Mouse (Mus musculus): ENCODE measurements at regions not wholly inside any gene's neighbourhood (a gene's known extent, or its start where the extent isn't known, plus 50 kb on each side); places are given as distances from the start of the nearest gene placed in this dataset.

- WGBS = 94% methylated on average over 7 of the region's 7 CpGs
- Histone ChIP-seq H3K36me3 (ENCODE audit: control insufficient read depth, insufficient read depth, low read length) (no peaks in the 10 kb centered on the region), H3K4me3 (ENCODE audit: control insufficient read depth, insufficient read depth, low read length) (no peak overlapping the region), H3K27ac (ENCODE audit: control insufficient read depth, insufficient read depth, low read length) (no peak overlapping the region), H3K27me3 (ENCODE audit: control insufficient read depth, insufficient read depth, low read length) (no peaks in the 10 kb centered on the region), H3K4me1 (replicated peaks; ENCODE audit: control insufficient read depth, insufficient read depth, low read length) (no peaks in the 10 kb centered on the region)
- TF ChIP-seq CTCF (IDR thresholded peaks at IDR 0.05; ENCODE audit: borderline replicate concordance, control insufficient read depth, extremely low read depth, insufficient read depth, low read length, poor library complexity) = no peak
- no peak for TF ChIP-seq POLR2A (IDR thresholded peaks at IDR 0.05; ENCODE audit: control insufficient read depth, extremely low read depth, insufficient read depth, low read length, poor library complexity)
- DNase-seq = no peak
These were observed 104.0 kb upstream of the Fer start for GRCm38 (mm10) chr17:63758817-63759404.

- DNase-seq = no peak
- TF ChIP-seq CTCF (IDR thresholded peaks at IDR 0.05; ENCODE audit: borderline replicate concordance, control insufficient read depth, extremely low read depth, insufficient read depth, low read length, poor library complexity) = no peak
- no peaks in the 10 kb centered on the region for H3K36me3 ChIP-seq (ENCODE audit: control insufficient read depth, insufficient read depth, low read length)
- H3K27me3 ChIP-seq (ENCODE audit: control insufficient read depth, insufficient read depth, low read length) = no peaks in the 10 kb centered on the region
- H3K4me3 ChIP-seq (ENCODE audit: control insufficient read depth, insufficient read depth, low read length) = no peak overlapping the region
- no peaks in the 10 kb centered on the region for H3K4me1 ChIP-seq (replicated peaks; ENCODE audit: control insufficient read depth, insufficient read depth, low read length)
- no peak overlapping the region for H3K27ac ChIP-seq (ENCODE audit: control insufficient read depth, insufficient read depth, low read length)
- 85% methylated on average over 5 of the region's 5 CpGs for WGBS
These were observed 101.8 kb upstream of the Fer start for GRCm38 (mm10) chr17:63761058-63761457.

GRCm38 (mm10) chr17:63771111-63771510 is 91.8 kb upstream of the Fer start:
- no peak overlapping the region for H3K4me3 ChIP-seq (ENCODE audit: control insufficient read depth, insufficient read depth, low read length)
- H3K36me3 ChIP-seq (ENCODE audit: control insufficient read depth, insufficient read depth, low read length) = no peaks in the 10 kb centered on the region
- DNase-seq = no peak
- no peak overlapping the region for H3K27ac ChIP-seq (ENCODE audit: control insufficient read depth, insufficient read depth, low read length)
- no peaks in the 10 kb centered on the region for H3K27me3 ChIP-seq (ENCODE audit: control insufficient read depth, insufficient read depth, low read length)
- no peaks in the 10 kb centered on the region for H3K4me1 ChIP-seq (replicated peaks; ENCODE audit: control insufficient read depth, insufficient read depth, low read length)
- TF ChIP-seq POLR2A (IDR thresholded peaks at IDR 0.05; ENCODE audit: control insufficient read depth, extremely low read depth, insufficient read depth, low read length, poor library complexity) (no peak), CTCF (IDR thresholded peaks at IDR 0.05; ENCODE audit: borderline replicate concordance, control insufficient read depth, extremely low read depth, insufficient read depth, low read length, poor library complexity) (no peak)
- WGBS = 87% methylated on average over 6 of the region's 6 CpGs

- WGBS = 93% methylated on average over 19 of the region's 19 CpGs
- no peak overlapping the region for H3K4me3 ChIP-seq (ENCODE audit: control insufficient read depth, insufficient read depth, low read length)
- no peaks in the 10 kb centered on the region for H3K27me3 ChIP-seq (ENCODE audit: control insufficient read depth, insufficient read depth, low read length)
- H3K4me1 ChIP-seq (replicated peaks; ENCODE audit: control insufficient read depth, insufficient read depth, low read length) = no peaks in the 10 kb centered on the region
- H3K36me3 ChIP-seq (ENCODE audit: control insufficient read depth, insufficient read depth, low read length) = no peaks in the 10 kb centered on the region
- TF ChIP-seq CTCF (IDR thresholded peaks at IDR 0.05; ENCODE audit: borderline replicate concordance, control insufficient read depth, extremely low read depth, insufficient read depth, low read length, poor library complexity) = no peak
- TF ChIP-seq POLR2A (IDR thresholded peaks at IDR 0.05; ENCODE audit: control insufficient read depth, extremely low read depth, insufficient read depth, low read length, poor library complexity) = no peak
- no peak for DNase-seq
- no peak overlapping the region for H3K27ac ChIP-seq (ENCODE audit: control insufficient read depth, insufficient read depth, low read length)
These were observed 78.3 kb upstream of the Fer start for GRCm38 (mm10) chr17:63784381-63785116.

- no peaks in the 10 kb centered on the region for H3K4me1 ChIP-seq (replicated peaks; ENCODE audit: control insufficient read depth, insufficient read depth, low read length)
- WGBS = 86% methylated on average over 11 of the region's 11 CpGs
- TF ChIP-seq CTCF (IDR thresholded peaks at IDR 0.05; ENCODE audit: borderline replicate concordance, control insufficient read depth, extremely low read depth, insufficient read depth, low read length, poor library complexity) (no peak), POLR2A (IDR thresholded peaks at IDR 0.05; ENCODE audit: control insufficient read depth, extremely low read depth, insufficient read depth, low read length, poor library complexity) (no peak)
These were observed 76.4 kb upstream of the Fer start for GRCm38 (mm10) chr17:63786444-63786843.

GRCm38 (mm10) chr17:63794352-63794751 is 68.5 kb upstream of the Fer start:
- WGBS = 93% methylated on average over 6 of the region's 6 CpGs

More at GRCm38 (mm10) chr17:63786444-63786843, 76.4 kb upstream of the Fer start:
- no peak for DNase-seq
- Histone ChIP-seq H3K27ac (ENCODE audit: control insufficient read depth, insufficient read depth, low read length) (no peak overlapping the region), H3K27me3 (ENCODE audit: control insufficient read depth, insufficient read depth, low read length) (no peaks in the 10 kb centered on the region), H3K4me3 (ENCODE audit: control insufficient read depth, insufficient read depth, low read length) (no peak overlapping the region), H3K36me3 (ENCODE audit: control insufficient read depth, insufficient read depth, low read length) (no peaks in the 10 kb centered on the region)

More at GRCm38 (mm10) chr17:63794352-63794751, 68.5 kb upstream of the Fer start:
- no peaks in the 10 kb centered on the region for H3K36me3 ChIP-seq (ENCODE audit: control insufficient read depth, insufficient read depth, low read length)
- no peak overlapping the region for H3K4me3 ChIP-seq (ENCODE audit: control insufficient read depth, insufficient read depth, low read length)
- H3K4me1 ChIP-seq (replicated peaks; ENCODE audit: control insufficient read depth, insufficient read depth, low read length) = no peaks in the 10 kb centered on the region
- TF ChIP-seq POLR2A (IDR thresholded peaks at IDR 0.05; ENCODE audit: control insufficient read depth, extremely low read depth, insufficient read depth, low read length, poor library complexity) = no peak
- no peak for TF ChIP-seq CTCF (IDR thresholded peaks at IDR 0.05; ENCODE audit: borderline replicate concordance, control insufficient read depth, extremely low read depth, insufficient read depth, low read length, poor library complexity)
- no peak overlapping the region for H3K27ac ChIP-seq (ENCODE audit: control insufficient read depth, insufficient read depth, low read length)
- DNase-seq = no peak
- no peaks in the 10 kb centered on the region for H3K27me3 ChIP-seq (ENCODE audit: control insufficient read depth, insufficient read depth, low read length)
